Mouse (Mus musculus) ES-CJ7 (cell line): ENCODE results near the gene Retreg1.

Experiments used
- DNase-seq: peaks from one replicate; pipeline ENCODE4 v3.0.0; 2011; ENCODE audit warnings: low read depth, low spot score

Gene Retreg1

GRCm38 (mm10) chr15:25830426-25830825 lies 12.6 kb upstream of the Retreg1 start:
- DNase-seq = no peak

- no peak for DNase-seq
These were observed 8.7 kb upstream of the Retreg1 start for GRCm38 (mm10) chr15:25834282-25834681.

- DNase-seq = peak; percentile 35
These were observed 7.9 kb upstream of the Retreg1 start for GRCm38 (mm10) chr15:25834920-25835674.

GRCm38 (mm10) chr15:25842462-25843085 lies 406 bp upstream of the Retreg1 start:
- DNase-seq = no peak

- no peak for DNase-seq
These were observed 1.1 kb downstream of the Retreg1 start for GRCm38 (mm10) chr15:25844013-25844570.

- no peak for DNase-seq
These were observed 1.8 kb downstream of the Retreg1 start for GRCm38 (mm10) chr15:25844771-25845170.

GRCm38 (mm10) chr15:25847576-25848168 lies 4.7 kb downstream of the Retreg1 start:
- no peak for DNase-seq

GRCm38 (mm10) chr15:25850552-25850951 lies 7.6 kb downstream of the Retreg1 start:
- DNase-seq = peak; percentile 46

- no peak for DNase-seq
These were observed 11.4 kb downstream of the Retreg1 start for GRCm38 (mm10) chr15:25854270-25854904.

- DNase-seq = no peak
These were observed 15.7 kb downstream of the Retreg1 start for GRCm38 (mm10) chr15:25858611-25859058.

GRCm38 (mm10) chr15:25859469-25859868 lies 16.5 kb downstream of the Retreg1 start:
- DNase-seq = no peak

GRCm38 (mm10) chr15:25861900-25862299 lies 18.9 kb downstream of the Retreg1 start:
- no peak for DNase-seq

GRCm38 (mm10) chr15:25865605-25866004 lies 22.6 kb downstream of the Retreg1 start:
- DNase-seq = no peak

GRCm38 (mm10) chr15:25866106-25866505 lies 23.1 kb downstream of the Retreg1 start:
- no peak for DNase-seq

GRCm38 (mm10) chr15:25869129-25869528 lies 26.1 kb downstream of the Retreg1 start:
- no peak for DNase-seq

- DNase-seq = no peak
These were observed 28.5 kb downstream of the Retreg1 start for GRCm38 (mm10) chr15:25871470-25871869.

GRCm38 (mm10) chr15:25872118-25872517 lies 29.1 kb downstream of the Retreg1 start:
- DNase-seq = no peak

GRCm38 (mm10) chr15:25872657-25873056 lies 29.7 kb downstream of the Retreg1 start:
- no peak for DNase-seq

GRCm38 (mm10) chr15:25873536-25873935 lies 30.6 kb downstream of the Retreg1 start:
- no peak for DNase-seq

- DNase-seq = peak; percentile 76
These were observed 33.7 kb downstream of the Retreg1 start for GRCm38 (mm10) chr15:25876601-25877161.

GRCm38 (mm10) chr15:25877798-25878197 lies 34.8 kb downstream of the Retreg1 start:
- DNase-seq = peak; percentile 73

GRCm38 (mm10) chr15:25879229-25879628 lies 36.2 kb downstream of the Retreg1 start:
- DNase-seq = no peak
